Mouse (Mus musculus): ENCODE data around the gene Fancc.

DNA sequence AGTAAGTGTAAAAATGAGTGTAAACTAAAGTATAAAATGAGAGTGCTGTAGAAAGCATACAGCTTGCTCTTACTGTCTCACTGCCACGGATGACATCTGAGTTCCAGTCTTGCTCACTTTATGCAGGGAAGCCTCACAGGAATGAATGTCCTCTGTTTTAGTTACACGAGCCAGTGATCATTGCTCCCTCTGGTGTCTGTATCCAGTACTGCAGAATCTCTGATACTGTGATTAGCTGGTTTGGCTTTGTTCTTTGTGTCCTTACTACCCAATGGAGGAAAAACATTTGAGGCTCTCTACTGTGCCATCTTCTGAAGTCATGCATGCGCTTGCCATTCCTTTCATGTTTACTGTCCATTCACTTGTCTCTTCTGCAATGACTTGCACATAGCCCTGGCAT lies 140.5 kb downstream of the Fancc start:
- peak; percentile 91 for TF ChIP-seq CTCF (IDR thresholded peaks at IDR 0.05; ENCODE audit: low read depth)
- no peak for TF ChIP-seq EP300 (optimal IDR thresholded peaks at IDR 0.05)

Measured in stomach, postnatal 0 days (tissue).